Mouse (Mus musculus) lung, adult 18-20 months (tissue): Measurements from ENCODE around the gene Homez.

Source experiments
- DNase-seq, 2 experiments: peaks; one replicate each; pipeline ENCODE4 v3.0.0; 2022; ENCODE audit warnings: mixed read lengths in 2 of 2

Homez gene

DNA sequence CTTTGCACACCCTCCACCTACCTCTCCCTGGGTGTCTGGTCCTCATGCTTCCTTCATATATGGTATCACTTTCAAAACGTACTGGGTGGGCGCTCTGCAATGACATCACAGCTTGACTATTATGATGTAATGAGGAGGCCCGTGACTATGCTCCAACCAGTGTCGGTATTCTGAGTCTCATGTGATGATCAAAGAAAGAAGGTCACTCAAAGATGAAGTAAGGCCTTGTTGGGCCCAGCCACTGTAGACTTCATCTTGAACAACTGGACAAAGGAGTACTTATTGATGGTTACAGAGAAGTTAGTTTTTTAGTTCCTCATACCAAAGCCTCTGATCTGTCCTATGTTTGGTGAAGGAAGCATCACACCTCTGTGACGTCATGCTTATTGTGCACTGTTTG lies at the start of gene Homez:
Homez (minus strand) TSS at position 101 of the 400 bp plus-strand sequence.
- no peak for DNase-seq

- no peak for DNase-seq
Measured at GRCm38 (mm10) chr14:54920076-54920685, 49.4 kb upstream of the Homez start.

DNA sequence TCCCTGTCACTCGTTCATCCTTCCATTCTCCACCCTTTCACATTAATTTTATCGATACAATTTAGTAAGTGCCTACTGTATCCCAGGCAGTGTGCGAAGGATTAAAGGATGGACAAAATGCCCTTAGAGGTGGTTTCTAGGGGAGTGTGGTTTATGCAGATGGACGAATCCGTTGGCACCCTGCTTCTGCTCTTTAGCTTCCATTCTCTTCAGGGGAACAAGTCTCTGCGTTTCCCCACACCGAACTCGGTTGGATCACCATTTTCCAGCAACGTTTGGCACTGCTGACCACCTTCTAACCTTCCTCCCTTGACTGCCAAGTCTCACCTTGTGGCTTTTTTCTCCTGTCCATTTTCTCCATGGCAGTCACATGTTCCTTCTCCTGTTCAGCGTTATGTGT lies 42.6 kb upstream of the Homez start:
- no peak for DNase-seq

DNA sequence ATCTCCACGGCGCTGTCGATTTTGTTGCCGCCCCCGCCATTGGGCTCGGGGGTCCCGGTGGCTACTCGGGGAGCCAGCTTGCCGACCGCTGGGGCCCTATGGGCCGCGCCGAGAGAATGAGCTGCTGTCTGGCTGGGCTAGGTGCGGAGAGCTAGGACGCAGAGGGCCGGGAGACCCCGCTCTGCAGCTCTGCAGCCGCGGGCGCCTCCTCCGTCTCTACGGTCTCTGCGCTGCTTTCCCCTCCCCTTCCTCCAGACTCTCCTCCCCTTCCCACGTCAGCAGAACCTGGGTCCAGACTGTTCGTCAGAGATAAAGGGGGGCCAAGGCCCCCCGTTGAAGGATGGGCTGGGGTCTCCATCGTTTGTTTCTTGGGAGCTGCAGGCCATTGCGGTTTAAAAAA lies 42.1 kb upstream of the Homez start, which contains the start of gene Slc22a17:
Slc22a17 (minus strand) TSS at position 247 of the 400 bp plus-strand sequence.
- peak; percentile 67 to 70 for DNase-seq

DNA sequence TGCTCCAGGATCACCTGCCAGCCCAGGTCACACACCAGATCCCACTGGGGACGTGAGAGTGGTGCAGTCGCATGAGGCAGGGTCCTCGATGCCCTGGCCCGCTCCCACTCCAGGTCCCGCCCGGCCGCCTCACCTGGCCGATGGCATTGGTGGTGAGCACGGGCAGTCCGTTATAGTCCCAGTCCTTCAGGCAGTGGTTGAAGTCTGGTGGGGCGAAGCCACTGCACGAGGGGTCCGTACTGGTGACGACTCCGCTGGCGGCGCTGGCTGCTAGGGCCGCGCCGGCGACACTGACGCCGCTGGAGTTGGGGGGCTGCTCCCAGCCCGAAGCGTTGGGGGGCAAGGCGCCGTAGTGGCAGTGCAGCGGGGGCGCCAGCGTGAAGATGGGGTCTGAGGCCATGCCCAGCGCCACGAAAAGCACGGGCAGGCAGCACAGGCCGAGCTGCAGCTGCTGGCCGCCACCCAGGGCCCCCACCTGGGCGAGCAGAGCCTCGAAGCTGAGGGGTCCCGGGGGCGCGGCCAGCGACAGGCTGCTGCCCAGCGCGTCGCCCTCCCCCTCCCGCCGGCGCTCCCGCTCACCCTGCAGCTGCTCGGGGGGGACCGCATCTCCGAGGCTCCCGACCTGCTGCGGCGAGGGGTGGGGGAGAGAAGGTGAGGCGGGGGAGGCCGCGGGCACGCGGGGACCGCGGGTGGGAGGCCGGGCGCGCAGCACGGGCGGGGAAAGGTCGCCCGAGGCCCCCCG lies 41.5 kb upstream of the Homez start:
- no peak for DNase-seq

GRCm38 (mm10) chr14:54908682-54909081 lies 37.9 kb upstream of the Homez start:
- no peak for DNase-seq

- DNase-seq, result no peak
Measured at GRCm38 (mm10) chr14:54903641-54904040, 32.9 kb upstream of the Homez start.

DNA sequence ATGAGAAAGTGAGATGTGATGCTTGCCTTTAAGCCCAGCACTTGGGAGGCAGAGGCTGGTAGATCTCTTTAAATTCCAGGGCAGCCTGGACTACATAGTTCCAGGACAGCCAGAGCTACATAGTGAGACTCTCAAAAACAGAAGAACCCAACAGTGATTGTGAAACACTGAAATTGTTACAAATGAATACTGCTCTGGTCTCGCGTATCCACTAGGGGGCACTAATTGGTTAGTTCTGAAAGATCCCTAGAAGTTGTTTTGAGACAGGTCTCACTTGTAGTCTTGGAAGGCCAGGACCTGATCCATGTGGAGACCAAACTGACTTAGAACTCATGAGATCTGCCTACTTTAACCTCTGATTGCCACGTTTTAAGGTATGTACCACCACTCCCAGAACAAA lies 29.6 kb upstream of the Homez start:
- DNase-seq, result peak; percentile 70 to 79

DNA sequence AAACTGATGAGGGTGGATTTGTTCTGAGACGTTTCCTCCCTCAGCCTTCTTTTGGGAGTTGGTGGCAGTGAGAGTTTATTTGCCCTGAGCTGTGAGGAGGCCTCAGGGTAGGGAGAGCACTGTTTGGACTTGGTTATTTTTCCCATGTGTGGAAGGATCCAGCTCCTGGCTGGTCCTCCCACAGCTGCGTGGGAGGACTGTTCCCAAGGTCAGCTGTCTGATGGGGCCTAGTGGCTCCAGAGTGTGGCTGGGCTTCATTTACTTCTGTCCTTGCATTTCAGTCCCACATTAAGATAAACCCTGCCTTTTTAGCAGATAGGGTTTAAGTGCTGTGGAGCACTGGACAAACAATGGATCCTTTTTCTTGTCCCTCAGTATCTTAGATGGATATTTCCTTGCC lies 26.7 kb upstream of the Homez start:
- DNase-seq, result no peak

DNA sequence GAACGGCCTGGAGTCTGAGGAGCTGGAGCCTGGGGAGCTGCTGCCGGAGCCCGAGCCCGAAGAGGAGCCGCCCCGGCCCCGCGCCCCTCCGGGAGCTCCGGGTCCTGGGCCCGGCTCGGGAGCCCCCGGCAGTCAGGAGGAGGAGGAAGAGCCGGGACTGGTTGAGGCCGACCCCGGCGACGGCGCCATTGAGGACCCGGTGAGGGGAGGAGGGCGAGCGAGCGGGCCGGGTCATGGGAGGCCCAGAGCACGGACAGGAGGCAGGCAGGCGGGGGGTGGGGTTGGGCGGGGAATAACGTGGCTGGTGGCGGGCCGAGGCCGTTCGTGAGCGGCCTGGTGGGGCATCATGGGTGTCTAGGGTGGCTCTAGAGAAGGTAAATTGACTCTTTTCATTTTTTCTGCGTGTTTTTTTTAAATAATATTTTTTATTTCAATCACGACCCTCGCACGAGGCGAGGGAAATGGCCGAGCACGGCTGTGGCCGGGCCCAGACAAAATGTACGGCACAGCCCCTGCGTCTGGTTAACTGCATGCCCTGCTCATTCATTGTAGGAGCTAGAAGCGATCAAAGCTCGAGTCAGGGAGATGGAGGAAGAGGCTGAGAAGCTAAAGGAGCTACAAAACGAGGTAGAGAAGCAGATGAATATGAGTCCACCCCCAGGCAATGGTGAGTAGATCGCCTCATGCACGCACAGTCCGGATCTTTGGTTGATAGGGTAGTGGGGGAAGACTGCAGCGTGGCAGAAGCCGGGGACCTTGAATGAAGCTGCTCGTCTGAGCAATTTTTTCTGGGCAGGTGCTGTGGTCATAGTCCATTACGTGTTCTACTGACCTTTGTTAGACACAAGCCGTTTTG lies 23.8 kb upstream of the Homez start:
- peak; percentile 64 to 70 for DNase-seq

DNA sequence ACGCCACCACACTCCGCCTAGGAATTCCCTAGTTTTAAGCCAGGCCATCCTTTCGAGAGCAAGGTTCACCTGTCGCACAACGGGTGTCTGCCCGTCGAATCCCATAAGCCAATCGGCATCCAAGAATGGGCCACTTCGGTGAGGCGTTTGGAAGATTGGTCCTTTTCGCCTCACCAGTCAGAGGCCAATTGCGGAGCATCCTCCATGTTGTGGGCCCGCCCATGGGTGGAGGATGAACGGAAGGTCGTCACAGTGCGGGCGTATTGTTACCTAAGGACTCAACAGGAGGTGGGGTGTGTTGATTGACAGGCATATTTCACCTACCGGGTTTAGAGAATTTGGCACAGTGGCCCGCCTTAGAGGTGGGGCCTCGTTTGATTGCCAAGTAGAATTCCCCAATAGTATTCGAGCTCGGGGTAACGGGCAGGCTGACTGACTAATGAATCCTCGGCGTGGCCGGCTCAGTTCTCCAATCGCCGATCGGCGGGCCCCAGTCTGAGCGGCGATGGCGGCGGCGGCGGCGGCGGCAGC lies 23.0 kb upstream of the Homez start:
- DNase-seq, result peak; percentile 99

- DNase-seq, result no peak
Measured at GRCm38 (mm10) chr14:54892200-54892599, 21.4 kb upstream of the Homez start, which contains the start of gene Pabpn1. Gene Pabpn1, plus strand, starts transcription at chr14:54892500.

DNA sequence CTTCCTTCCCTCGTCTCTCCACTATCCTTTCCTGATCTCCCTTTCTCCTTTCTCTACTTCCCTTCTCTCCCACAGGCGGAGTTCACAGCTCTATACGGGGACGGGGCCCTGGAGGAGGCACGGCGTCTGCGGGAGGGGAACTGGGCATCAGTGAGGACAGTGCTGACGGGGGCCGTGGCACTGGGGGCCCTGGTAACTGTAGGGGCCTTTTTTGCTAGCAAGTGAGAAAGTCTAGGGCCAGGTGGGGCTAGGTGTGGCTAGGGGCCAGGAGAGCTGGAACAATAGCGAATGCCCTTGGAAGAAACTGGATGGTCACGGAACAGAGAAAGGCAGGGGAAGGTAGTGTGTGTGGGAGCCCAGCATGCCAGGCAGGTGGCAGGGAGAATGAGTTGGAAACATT lies 14.5 kb upstream of the Homez start:
- no peak for DNase-seq

DNA sequence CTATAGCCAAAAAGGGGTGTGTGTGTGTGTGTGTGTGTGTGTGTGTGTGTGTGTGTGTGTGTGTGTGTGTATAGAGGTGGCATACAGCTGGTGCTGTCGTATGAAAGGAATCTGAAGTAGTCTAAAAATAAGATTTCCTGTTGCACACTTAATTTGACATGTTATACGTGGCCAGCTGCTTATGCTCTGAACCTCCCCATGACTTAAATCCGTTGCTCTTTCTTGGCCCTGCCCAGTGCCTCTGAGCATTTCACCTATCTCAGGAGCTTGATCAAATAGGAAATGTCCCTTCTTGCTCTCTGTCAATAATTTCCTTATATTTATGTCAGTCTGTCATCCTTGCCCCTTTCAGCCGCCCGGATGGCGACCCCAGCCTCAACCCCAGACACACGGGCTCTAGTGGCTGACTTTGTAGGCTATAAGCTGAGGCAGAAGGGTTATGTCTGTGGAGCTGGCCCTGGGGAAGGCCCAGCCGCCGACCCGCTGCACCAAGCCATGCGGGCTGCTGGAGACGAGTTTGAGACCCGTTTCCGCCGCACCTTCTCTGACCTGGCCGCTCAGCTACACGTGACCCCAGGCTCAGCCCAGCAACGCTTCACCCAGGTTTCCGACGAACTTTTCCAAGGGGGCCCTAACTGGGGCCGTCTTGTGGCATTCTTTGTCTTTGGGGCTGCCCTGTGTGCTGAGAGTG lies 13.4 kb upstream of the Homez start:
- DNase-seq, result no peak

- DNase-seq, result peak; percentile 82 to 89
Measured at GRCm38 (mm10) chr14:54883154-54884021, 12.6 kb upstream of the Homez start, which contains the start of the genes Bcl2l2 and Gm20521. Gene Bcl2l2, plus strand, starts transcription at chr14:54883377. Gene Gm20521, plus strand, starts transcription at chr14:54883441.

DNA sequence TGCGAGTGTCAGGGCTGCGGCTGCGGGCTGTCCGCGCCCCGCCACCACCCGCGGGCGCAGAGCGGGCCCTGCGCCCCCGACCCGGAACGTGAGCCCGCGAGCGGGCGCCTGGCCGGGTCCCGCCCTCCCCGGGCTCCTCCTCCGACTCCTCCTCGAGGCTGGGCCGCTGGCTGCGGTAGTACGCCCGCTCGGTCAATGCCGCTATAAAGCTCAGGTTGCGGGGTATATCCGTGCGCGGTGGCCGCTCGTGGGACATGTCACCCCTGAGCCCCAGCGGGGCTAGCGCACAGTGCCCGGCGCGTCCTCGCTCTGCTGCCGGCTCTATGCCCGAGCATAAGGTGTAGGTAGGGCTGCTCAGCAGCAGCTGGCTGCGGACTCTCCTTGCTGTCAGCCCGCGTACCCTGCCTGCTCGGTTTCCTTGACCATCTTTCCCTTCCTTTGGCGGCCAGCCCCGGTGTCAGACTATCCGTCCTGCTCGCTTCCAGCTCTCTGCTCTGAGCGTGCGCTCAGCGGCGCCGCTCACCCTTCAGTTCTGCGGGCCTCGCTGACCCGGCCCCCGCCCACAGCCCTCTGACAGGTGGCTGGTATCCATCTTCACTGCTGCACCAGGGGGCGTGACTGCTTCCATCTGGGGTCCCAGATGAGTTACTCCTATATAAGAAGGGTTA lies 6.4 kb upstream of the Homez start, which contains the start of gene Ppp1r3e:
Ppp1r3e (minus strand) TSS at position 503 of the 668 bp plus-strand sequence.
- peak; percentile 72 for DNase-seq

GRCm38 (mm10) chr14:54876539-54877047 lies 5.8 kb upstream of the Homez start:
- DNase-seq, result peak; percentile 91 to 94

DNA sequence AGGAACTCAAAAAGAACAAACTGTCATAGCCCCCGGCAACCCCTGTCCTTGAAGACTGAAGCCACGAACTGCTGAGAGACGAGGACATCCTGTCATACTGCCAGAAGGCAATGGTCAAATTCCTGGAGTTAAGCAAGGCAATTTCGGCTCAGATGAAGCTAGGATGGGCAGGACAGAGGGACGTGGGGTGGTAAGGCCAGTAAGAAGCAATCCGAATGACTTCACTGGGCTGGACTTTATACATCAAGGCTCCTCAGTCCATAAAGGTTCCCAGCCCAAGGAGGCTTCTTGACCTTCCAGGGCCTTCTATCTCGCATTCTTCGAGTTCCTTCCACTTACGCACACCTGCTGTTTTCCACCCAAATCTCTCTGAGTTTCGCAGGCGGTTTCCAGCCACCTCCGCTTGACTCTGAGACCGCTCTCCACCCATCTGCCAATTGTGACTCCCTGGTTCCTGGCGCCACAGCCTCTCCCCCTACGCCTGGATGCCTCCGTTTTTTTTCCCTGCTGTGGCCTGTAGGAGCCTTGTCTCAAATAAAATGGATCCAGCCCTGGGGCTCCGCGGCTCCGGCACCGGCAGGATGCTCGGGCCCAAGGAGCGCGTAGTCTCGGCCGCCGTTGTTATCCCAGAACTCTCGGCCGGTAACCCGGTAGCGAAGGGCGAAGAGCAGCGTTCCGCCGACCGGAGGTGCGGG lies 5.2 kb upstream of the Homez start:
- peak in 1 of 2 experiments; percentile 45 for DNase-seq

DNA sequence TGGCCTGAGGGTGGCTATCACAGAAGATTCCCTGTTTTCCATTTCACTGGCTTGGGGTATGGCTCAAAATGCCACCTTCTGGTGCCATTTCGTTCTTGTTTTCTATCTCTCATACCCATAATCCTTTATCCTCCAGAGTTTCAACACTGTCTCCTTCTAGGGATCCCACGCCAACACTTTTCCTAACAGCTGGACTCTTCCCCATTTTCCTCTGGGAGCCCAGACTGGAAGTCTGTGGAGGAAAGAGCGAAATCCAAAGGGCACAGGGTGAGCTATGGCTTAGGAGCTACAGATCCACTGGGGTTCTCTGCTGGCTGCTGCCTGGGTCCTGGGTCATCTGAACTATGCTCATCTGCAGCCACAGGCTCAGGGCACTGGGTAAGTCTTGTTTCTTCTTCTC lies 3.4 kb upstream of the Homez start:
- no peak for DNase-seq

DNA sequence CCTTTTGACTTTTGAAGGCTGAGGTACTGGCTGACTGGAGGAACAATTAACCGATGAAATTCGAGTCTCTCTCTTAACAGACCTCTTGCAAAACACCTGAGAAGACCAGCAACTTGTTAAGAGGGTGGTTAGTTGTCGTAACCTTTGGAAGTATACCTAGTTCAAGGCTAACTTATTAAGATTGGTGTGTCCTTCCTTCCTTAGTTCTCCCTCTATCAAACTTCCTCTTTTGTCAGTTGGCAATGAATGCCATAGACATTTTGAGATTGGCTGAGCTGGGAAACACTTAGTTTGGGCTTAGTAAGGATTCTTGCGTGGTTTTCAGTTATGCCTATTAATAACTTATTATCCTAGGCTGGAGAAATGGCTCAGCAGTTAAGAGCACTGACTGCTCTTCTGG lies 2.7 kb downstream of the Homez start:
- no peak for DNase-seq
